Mouse (Mus musculus) testis, postnatal 10 days (tissue): ENCODE data around the gene Zfp950.
A peak's percentile ranks its signal among the peaks of the same experiment; 100 is the strongest.
"Not testable (repeated sequence)": the region's sequence is repeated elsewhere in the genome, so short reads cannot be mapped to it uniquely, and the experiment has no call there.

Experiments
- DNase-seq: peaks from one replicate; pipeline ENCODE4 v3.0.0; 2021; ENCODE audit warnings: low spot score

Zfp950 gene

GRCm38 (mm10) chr19:61140342-61141206, at the start of gene Zfp950:
Gene Zfp950, minus strand, starts transcription at chr19:61140840.
- DNase-seq, result peak; percentile 72

GRCm38 (mm10) chr19:61183590-61183989, 43.0 kb upstream of the Zfp950 start, which contains the start of gene Gm6020:
Gene Gm6020, plus strand, starts transcription at chr19:61183890.
- not testable (repeated sequence) for DNase-seq

GRCm38 (mm10) chr19:61175756-61176324, 35.2 kb upstream of the Zfp950 start, which contains the start of gene Gm7102:
Gene Gm7102, minus strand, starts transcription at chr19:61176309.
- DNase-seq, result no peak

GRCm38 (mm10) chr19:61151701-61152420, 11.2 kb upstream of the Zfp950 start:
- DNase-seq, result peak; percentile 41

- peak; percentile 47 for DNase-seq
These were observed 10.7 kb upstream of the Zfp950 start for GRCm38 (mm10) chr19:61151372-61151700.

- DNase-seq, result no peak
These were observed 659 bp upstream of the Zfp950 start for GRCm38 (mm10) chr19:61141299-61141698.

GRCm38 (mm10) chr19:61138655-61139054, 2.0 kb downstream of the Zfp950 start:
- DNase-seq, result no peak

- no peak for DNase-seq
These were observed 9.5 kb downstream of the Zfp950 start for GRCm38 (mm10) chr19:61131096-61131495.

GRCm38 (mm10) chr19:61110184-61110583, 30.5 kb downstream of the Zfp950 start:
- no peak for DNase-seq

- no peak for DNase-seq
These were observed 42.9 kb downstream of the Zfp950 start for GRCm38 (mm10) chr19:61097764-61098163.

GRCm38 (mm10) chr19:61096776-61097175, 43.9 kb downstream of the Zfp950 start:
- no peak for DNase-seq

- no peak for DNase-seq
These were observed 50.1 kb downstream of the Zfp950 start for GRCm38 (mm10) chr19:61090541-61090940.

- no peak for DNase-seq
These were observed 51.6 kb downstream of the Zfp950 start for GRCm38 (mm10) chr19:61089001-61089400.

- no peak for DNase-seq
These were observed 52.9 kb downstream of the Zfp950 start for GRCm38 (mm10) chr19:61087781-61088180.

- no peak for DNase-seq
These were observed 55.4 kb downstream of the Zfp950 start for GRCm38 (mm10) chr19:61085217-61085616.

- DNase-seq, result peak; percentile 93
These were observed 56.3 kb downstream of the Zfp950 start for GRCm38 (mm10) chr19:61084149-61084940.

GRCm38 (mm10) chr19:61083006-61083405, 57.6 kb downstream of the Zfp950 start:
- no peak for DNase-seq

GRCm38 (mm10) chr19:61080251-61080749, 60.3 kb downstream of the Zfp950 start:
- DNase-seq, result no peak

GRCm38 (mm10) chr19:61078622-61079021, 62.0 kb downstream of the Zfp950 start:
- DNase-seq, result no peak

- DNase-seq, result no peak
These were observed 75.6 kb downstream of the Zfp950 start for GRCm38 (mm10) chr19:61065011-61065410.

- DNase-seq, result no peak
These were observed 76.3 kb downstream of the Zfp950 start for GRCm38 (mm10) chr19:61064386-61064785.

GRCm38 (mm10) chr19:61057581-61057980, 83.1 kb downstream of the Zfp950 start:
- peak; percentile 48 for DNase-seq
